Mouse (Mus musculus) hematopoietic stem cell, adult 5-6 weeks (primary cell): ENCODE measurements around the gene Snap25. TPM values are rescaled to one million over a fixed set of nuclear protein-coding genes. Genes with fewer than 3 reads are reported as not detected.

ENCODE experiments used
- ATAC-seq, 2 experiments: fragments of 125-278 bp in 1 of 2; replicated peaks in 1 of 2; 2 replicates each; pipeline ENCODE4 v1.8.0; 2016 to 2017; ENCODE audit warnings: inconsistent platforms in 2 of 2, mild to moderate bottlenecking in 2 of 2, moderate number of reproducible peaks in 2 of 2, low read depth in 1 of 2, moderate TSS enrichment in 1 of 2; ENCODE audit not compliant: low FRiP score in 2 of 2, poor library complexity in 2 of 2, severe bottlenecking in 2 of 2, insufficient read depth in 1 of 2, low TSS enrichment in 1 of 2
- total RNA-seq: library from RNA; stranded (forward); fragments of 172-1452, 232-1000 nt; gene quantifications from 2 replicates; pipeline ENCODE4 v1.2.3, GENCODE M21; 2017

Gene Snap25
- total RNA-seq, 1 experiment from 2014 or later = not detected

- ATAC-seq = no peak
Observed at GRCm38 (mm10) chr2:136780268-136780667, 67.0 kb downstream of the Snap25 start.

- ATAC-seq = no peak
Observed at GRCm38 (mm10) chr2:136784310-136784709, 71.1 kb downstream of the Snap25 start.

- no peak for ATAC-seq
Observed at GRCm38 (mm10) chr2:136788379-136788778, 75.1 kb downstream of the Snap25 start.

- ATAC-seq = no peak
Observed at GRCm38 (mm10) chr2:136796518-136796917, 83.3 kb downstream of the Snap25 start.

GRCm38 (mm10) chr2:136798887-136799430, 85.7 kb downstream of the Snap25 start:
- no peak for ATAC-seq

- ATAC-seq = no peak
Observed at GRCm38 (mm10) chr2:136801102-136801501, 87.8 kb downstream of the Snap25 start.

GRCm38 (mm10) chr2:136802076-136802475, 88.8 kb downstream of the Snap25 start:
- ATAC-seq = no peak

GRCm38 (mm10) chr2:136803142-136803541, 89.9 kb downstream of the Snap25 start:
- no peak for ATAC-seq

GRCm38 (mm10) chr2:136807992-136808726, 94.9 kb downstream of the Snap25 start:
- ATAC-seq = no peak

- no peak for ATAC-seq
Observed at GRCm38 (mm10) chr2:136811331-136811730, 98.1 kb downstream of the Snap25 start.

- no peak for ATAC-seq
Observed at GRCm38 (mm10) chr2:136816717-136817400, 103.6 kb downstream of the Snap25 start.

GRCm38 (mm10) chr2:136823751-136824716, 110.8 kb downstream of the Snap25 start:
- ATAC-seq = no peak

GRCm38 (mm10) chr2:136827612-136828011, 114.4 kb downstream of the Snap25 start:
- ATAC-seq = peak; percentile 17 to 36; a peak in 2 of 4 replicates

Other genes starting within 250 kb of the Snap25 start
- 0.25 and 0.99 TPM in 2 replicates for gene Ankef1, start 211.5 kb upstream of the Snap25 start, total RNA-seq
- not detected in 2 replicates for gene AL731706.2, start 172.2 kb downstream of the Snap25 start, total RNA-seq
- 6.5 and 6.8 TPM in 2 replicates for gene Slx4ip, start 177.8 kb downstream of the Snap25 start, total RNA-seq
- gene AL731706.1, start 177.9 kb downstream of the Snap25 start, total RNA-seq = 14.2 and 18.0 TPM in 2 replicates
- gene Mkks, start 177.9 kb downstream of the Snap25 start, total RNA-seq = 7.1 and 10.8 TPM in 2 replicates